Mouse (Mus musculus): Measurements from ENCODE around the gene Zfp148.
"Not testable (repeated sequence)": the region's sequence is repeated elsewhere in the genome, so short reads cannot be mapped to it uniquely, and the experiment has no call there.

Gene Zfp148

GRCm38 (mm10) chr16:33461416-33461815, 80.8 kb downstream of the Zfp148 start:
- no peak for DNase-seq (ENCODE audit: low spot score in 2 of 2)

GRCm38 (mm10) chr16:33464509-33465241, 84.0 kb downstream of the Zfp148 start:
- DNase-seq (ENCODE audit: low spot score in 2 of 2): no peak

GRCm38 (mm10) chr16:33465242-33465614, 84.6 kb downstream of the Zfp148 start:
- DNase-seq (ENCODE audit: low spot score in 2 of 2): no peak

- DNase-seq (ENCODE audit: low spot score in 2 of 2): no peak
These were observed 86.8 kb downstream of the Zfp148 start for GRCm38 (mm10) chr16:33467451-33467850.

- no peak for DNase-seq (ENCODE audit: low spot score in 2 of 2)
These were observed 89.3 kb downstream of the Zfp148 start for GRCm38 (mm10) chr16:33469973-33470372.

- DNase-seq (ENCODE audit: low spot score in 2 of 2): no peak
These were observed 93.7 kb downstream of the Zfp148 start for GRCm38 (mm10) chr16:33474381-33474780.

GRCm38 (mm10) chr16:33479926-33480325, 99.3 kb downstream of the Zfp148 start:
- no peak for DNase-seq (ENCODE audit: low spot score in 2 of 2)

GRCm38 (mm10) chr16:33481148-33481547, 100.5 kb downstream of the Zfp148 start:
- no peak for DNase-seq (ENCODE audit: low spot score in 2 of 2)

- DNase-seq (ENCODE audit: low spot score in 2 of 2): no peak
These were observed 101.7 kb downstream of the Zfp148 start for GRCm38 (mm10) chr16:33482309-33482708.

GRCm38 (mm10) chr16:33487709-33488108, 107.1 kb downstream of the Zfp148 start:
- no peak for DNase-seq (ENCODE audit: low spot score in 2 of 2)

GRCm38 (mm10) chr16:33494374-33494773, 113.7 kb downstream of the Zfp148 start:
- no peak for DNase-seq (ENCODE audit: low spot score in 2 of 2)

GRCm38 (mm10) chr16:33508082-33508481, 127.4 kb downstream of the Zfp148 start:
- DNase-seq (ENCODE audit: low spot score in 2 of 2): no peak

- not testable (repeated sequence) for DNase-seq (ENCODE audit: low spot score in 2 of 2)
These were observed 128.6 kb downstream of the Zfp148 start for GRCm38 (mm10) chr16:33509231-33509630.

GRCm38 (mm10) chr16:33510856-33511255, 130.2 kb downstream of the Zfp148 start:
- not testable (repeated sequence) for DNase-seq (ENCODE audit: low spot score in 2 of 2)

- no peak for DNase-seq (ENCODE audit: low spot score in 2 of 2)
These were observed 131.9 kb downstream of the Zfp148 start for GRCm38 (mm10) chr16:33512555-33512954.

- peak in 1 of 2 experiments; percentile 32 for DNase-seq (ENCODE audit: low spot score in 2 of 2)
These were observed 136.3 kb downstream of the Zfp148 start, which contains the start of gene Slc12a8 for GRCm38 (mm10) chr16:33516807-33517565. Gene Slc12a8 (plus strand): TSS chr16:33517328.

- DNase-seq (ENCODE audit: low spot score in 2 of 2): no peak
These were observed 137.0 kb downstream of the Zfp148 start for GRCm38 (mm10) chr16:33517627-33518026.

GRCm38 (mm10) chr16:33518236-33518635, 137.6 kb downstream of the Zfp148 start:
- DNase-seq (ENCODE audit: low spot score in 2 of 2): no peak

- no peak for DNase-seq (ENCODE audit: low spot score in 2 of 2)
These were observed 139.4 kb downstream of the Zfp148 start for GRCm38 (mm10) chr16:33519916-33520568.

GRCm38 (mm10) chr16:33522516-33522915, 141.9 kb downstream of the Zfp148 start:
- DNase-seq (ENCODE audit: low spot score in 2 of 2): no peak

- no peak for DNase-seq (ENCODE audit: low spot score in 2 of 2)
These were observed 142.9 kb downstream of the Zfp148 start for GRCm38 (mm10) chr16:33523571-33523970.
